Mouse (Mus musculus) heart, adult 2 months (tissue): ENCODE measurements around the gene Pcolce.

Experiments used
- CTCF ChIP-seq: fragments of 200-600 bp; IDR thresholded peaks from 2 replicates; pipeline ENCODE4 v1.8.1; 2022; ENCODE audit warnings: antibody characterized with exemption, mild to moderate bottlenecking, moderate library complexity
- POLR2A ChIP-seq: fragments of 200-500 bp; IDR thresholded peaks from 2 replicates; pipeline ENCODE4 v1.6.1; 2011; ENCODE audit warnings: mild to moderate bottlenecking, low read depth, low read length, control low read depth; ENCODE audit not compliant: insufficient read depth

- TF ChIP-seq CTCF (no peak), POLR2A (0 out of 2 replicates have a peak, but pooled peaks have one; percentile 14)
Observed at GRCm38 (mm10) chr5:137630602-137631001, 17.0 kb upstream of the Pcolce start.
